Mouse (Mus musculus): ENCODE measurements at regions not wholly inside any gene's neighbourhood (a gene's known extent, or its start where the extent isn't known, plus 50 kb on each side); places are given as distances from the start of the nearest gene placed in this dataset.

DNA sequence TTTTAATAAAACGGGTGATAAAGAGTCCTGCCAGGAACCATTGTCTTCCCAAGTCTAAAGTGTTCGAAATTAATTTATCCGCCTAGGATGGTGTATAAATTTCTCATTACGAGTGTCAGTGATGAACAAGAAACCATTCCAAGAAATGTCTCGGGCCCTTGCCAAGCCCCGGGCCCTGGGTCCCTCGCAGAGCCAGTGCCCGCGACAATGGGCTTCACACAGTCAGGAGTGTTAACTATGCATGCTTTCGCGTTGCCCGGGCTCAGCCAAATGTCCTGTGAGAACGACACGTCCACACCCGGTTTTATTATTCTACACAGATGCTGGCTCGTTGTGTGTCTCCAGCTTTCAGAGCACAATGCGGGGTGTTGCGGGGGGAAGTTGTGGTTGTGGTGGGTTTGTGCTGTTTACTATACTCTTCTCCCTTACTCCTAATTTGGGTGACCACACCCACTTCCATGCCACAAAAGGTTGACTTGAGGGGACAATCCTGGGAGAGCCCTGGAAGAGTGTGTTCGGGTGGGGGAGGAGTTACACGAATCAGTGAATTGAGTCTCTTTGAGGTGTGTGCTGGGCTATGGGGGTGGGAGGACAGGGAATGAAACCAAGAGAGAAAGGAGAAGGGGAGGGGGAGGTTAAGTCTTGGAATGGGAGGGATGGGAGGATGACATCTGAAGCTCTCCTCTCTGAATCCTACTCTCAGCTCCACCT lies 166.5 kb downstream of the Inhbb start:
- peak; percentile 36 for DNase-seq

DNA sequence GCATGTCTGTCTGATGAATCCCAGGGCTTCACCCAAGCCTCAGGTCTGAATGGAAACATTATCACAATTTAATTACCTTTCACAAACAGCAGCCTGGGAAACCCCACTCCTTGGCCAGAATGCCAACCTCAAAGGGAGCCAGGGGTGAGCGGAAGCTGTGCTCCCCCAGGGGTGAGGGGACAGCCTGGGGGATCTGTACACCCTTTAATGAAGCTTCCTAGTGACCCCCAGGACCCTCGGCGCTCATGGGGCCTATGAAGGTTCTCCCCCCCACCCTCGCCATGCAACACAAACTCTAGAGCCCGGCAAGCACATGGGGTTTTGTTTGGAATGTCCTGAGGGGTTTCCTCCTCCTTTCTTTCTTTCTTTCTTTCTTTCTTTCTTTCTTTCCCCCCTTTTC lies 167.1 kb downstream of the Inhbb start:
- no peak for DNase-seq

- no peak for DNase-seq
Observed at GRCm38 (mm10) chr1:119253371-119253851, 168.6 kb downstream of the Inhbb start.

DNA sequence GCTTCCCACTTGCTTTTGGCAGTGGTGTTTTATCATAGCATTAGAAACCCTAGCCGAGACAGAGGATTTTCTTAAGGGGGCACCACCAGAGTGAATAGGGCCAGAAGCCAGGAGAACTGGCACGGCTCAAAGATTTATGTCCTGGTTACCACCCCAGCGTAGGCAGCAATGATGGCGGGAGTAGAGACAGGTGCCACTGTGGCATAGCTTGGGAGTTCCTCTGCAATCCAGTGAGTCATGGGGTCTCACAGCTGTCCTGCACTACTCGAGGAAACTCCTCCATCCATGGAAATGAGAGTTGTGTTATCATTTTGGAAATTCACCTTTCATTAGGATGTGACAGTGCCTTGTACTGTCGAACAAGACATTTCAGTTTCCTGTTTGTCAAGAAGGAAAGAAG lies 169.6 kb downstream of the Inhbb start:
- DNase-seq: no peak

GRCm38 (mm10) chr1:119251741-119252140 lies 170.3 kb downstream of the Inhbb start:
- no peak for DNase-seq

DNA sequence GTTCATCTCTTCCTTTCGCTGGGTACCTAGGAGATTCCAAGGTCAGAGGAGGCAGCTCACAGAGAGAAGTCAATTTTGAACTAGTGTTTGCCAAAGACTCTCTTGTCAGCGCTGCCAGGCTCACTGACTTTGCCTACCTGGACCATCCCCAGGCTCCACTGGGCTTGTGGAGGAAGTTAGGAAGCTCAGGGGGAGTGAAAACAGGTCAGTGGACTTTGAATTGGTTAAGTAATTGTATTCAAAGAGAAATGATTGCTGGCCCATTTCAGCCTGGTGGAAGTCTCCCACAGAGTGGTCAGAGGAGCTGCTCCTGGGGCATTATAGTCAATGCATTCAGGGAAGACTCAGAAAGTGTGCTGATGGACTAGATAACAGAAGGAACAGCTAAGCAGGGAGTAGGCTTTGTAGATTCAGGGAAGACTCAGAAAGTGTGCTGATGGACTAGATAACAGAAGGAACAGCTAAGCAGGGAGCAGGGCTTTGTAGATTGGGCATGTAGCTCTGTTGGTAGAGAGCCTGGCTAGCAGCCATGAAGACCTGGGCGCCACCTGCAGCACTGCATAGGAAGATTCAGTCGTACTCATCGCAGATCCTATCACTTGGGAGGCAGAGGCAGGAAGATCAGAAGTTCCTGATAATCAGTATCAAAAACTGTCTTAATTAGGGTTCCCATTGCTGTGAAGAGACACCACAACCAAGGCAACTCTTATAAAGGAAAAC lies 173.1 kb downstream of the Inhbb start:
- DNase-seq: no peak

DNA sequence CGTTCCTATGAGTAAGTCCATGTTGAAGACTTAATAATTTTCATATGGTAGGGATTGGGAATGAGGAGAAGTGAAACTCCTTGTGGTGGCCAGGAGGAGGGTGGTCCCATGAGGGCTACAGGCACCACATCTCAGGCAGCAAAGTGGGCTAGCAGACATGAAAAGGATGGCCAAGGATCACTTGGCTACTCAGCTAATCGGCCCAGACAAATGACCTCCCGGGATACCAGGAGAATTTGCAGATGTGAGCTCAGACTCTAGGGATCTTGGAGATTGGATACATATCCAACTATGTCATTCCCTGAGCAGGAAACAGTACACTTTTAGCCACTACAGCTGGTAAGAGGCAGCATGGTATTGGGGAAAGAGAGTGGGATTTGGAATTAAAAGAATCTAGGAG lies 174.9 kb downstream of the Inhbb start:
- no peak for DNase-seq

DNA sequence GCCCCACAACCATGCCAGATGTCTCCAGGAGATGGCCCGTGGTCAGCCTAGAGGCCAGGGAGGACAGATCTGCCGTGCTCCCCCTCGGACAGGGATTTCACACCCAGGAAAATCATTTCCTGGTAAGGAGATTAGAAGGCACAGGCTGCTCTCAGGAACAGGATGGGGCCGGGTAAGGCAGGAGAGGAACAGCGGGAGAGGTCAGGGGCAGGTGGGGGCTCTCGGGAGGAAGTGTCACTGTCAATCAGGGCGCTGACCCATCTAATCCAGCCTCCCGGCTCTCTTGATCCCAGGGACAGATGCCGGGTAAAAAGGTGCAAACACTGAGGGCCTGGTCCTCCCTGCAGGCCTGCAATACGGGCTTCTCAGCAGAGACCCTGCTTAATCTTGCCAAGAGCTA lies 183.6 kb downstream of the Inhbb start:
- DNase-seq: peak; percentile 37

DNA sequence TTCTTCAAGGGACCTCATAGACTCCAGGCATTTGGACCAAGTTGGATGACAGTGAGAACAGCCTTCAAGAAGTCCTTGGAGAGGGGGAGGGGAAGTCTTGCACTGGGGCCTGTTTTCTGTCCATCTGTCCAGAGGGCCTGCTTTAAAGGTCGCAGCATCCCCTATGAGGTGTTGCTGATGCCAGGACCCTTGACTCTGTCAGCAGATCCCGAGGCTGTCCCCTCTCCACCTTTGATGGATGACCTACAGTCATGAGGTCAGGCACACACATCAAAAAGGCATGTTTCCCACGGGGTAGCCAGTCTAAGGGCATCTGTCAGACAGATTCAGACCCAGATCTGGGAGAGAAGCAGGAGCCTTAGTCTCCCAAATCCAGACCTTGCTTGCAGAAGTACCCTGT lies 183.4 kb upstream of the Gli2 start:
- no peak for DNase-seq

DNA sequence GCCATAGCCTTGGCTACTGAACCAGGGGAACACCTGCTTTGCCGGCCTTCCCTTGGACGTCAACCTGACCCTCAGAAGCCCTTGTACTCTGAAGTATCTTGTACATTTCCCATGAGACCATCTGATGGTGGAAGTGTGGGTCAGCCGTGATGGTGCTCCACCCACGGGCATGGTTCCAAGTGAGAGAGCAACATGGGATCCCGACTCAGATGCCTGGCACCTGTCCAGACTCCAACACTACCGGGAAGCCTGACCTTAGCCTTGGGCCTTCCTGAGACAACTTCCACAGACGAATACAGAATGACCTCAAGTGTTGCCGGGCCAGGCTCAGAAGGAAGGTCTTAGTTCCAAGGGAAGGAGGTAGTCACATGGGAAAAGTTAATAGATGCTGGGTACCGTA lies 181.0 kb upstream of the Gli2 start:
- DNase-seq: no peak

DNA sequence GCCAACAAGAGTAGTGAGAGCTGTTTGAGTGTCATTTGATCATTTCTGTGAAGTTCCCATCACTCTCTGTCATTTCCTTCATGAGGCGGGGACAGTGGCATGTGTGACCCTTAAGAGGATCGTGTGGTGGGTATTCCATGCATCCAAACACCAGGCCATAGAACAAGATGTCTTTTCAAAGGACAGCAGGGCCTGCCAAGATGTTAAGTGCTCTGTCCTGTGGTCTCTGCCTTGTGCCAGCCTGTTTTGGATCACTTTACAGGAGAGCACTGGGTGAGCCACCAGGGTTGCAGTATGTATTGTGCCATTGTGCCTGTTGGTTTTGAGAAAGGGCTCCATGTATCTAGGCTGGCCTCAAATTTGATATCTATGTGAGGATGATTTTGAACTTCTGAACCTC lies 173.6 kb upstream of the Gli2 start:
- DNase-seq: no peak

GRCm38 (mm10) chr1:119223876-119224275 lies 170.5 kb upstream of the Gli2 start:
- DNase-seq: peak; percentile 8

GRCm38 (mm10) chr1:119221901-119222300 lies 168.5 kb upstream of the Gli2 start:
- DNase-seq: no peak

DNA sequence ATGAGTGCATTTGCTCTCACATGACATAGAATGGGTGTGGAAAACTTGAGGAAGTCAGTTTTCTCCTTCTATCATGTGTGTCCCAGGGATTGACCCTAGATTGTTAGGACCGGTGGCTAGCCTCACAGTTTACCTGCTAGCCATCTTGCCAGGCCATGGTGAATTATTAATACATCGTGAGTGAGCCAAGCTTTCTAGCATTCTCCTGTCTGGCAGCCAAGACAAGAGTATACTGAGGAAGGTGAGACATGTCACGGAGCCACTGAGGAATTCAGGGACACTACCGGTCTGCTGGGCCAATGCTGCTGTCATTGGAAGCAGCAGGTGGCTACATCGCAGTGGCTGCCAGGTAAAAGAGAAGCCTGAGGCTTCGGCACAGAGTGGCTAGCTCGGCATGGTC lies 167.6 kb upstream of the Gli2 start:
- no peak for DNase-seq

GRCm38 (mm10) chr1:119219817-119220216 lies 166.4 kb upstream of the Gli2 start:
- DNase-seq: no peak

DNA sequence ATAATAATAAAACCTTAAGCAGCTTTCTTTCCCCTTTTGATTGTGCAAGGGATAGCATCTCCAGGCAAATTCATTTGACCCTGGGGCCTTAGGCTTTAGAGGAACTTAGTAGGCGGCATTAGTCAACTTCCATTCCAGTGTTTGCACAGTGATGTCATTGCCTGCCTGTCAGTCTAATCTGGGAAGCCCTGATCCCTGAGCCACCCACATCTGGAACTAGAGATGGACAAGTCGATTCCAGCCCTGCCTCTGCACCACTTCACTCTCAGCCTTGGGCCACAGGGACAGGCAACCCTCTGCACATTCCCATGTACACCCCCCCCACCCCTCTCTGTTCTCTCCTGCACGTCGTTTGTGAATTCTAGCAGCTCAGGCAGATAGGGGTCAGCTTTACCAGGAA lies 164.0 kb upstream of the Gli2 start:
- DNase-seq: no peak

DNA sequence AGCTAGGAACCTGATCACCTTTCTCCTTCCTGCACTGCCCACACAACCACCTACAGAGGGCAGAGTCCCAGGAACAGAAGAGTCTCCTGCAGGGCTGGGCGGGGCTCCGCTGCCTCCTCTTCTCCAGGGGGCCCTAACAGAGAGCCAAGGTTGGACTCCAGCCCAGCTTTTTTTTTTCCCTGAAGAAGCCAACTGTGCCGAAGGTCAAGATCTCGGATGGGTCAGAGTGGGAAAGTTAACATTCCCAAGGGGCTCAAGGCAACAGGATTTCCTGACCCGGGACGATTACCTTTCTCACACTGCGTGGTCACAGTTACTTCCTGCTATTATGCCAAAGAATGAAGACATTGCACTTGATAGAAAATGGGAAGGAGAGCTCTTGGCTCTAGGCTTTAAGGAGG lies 156.2 kb upstream of the Gli2 start:
- DNase-seq: no peak

DNA sequence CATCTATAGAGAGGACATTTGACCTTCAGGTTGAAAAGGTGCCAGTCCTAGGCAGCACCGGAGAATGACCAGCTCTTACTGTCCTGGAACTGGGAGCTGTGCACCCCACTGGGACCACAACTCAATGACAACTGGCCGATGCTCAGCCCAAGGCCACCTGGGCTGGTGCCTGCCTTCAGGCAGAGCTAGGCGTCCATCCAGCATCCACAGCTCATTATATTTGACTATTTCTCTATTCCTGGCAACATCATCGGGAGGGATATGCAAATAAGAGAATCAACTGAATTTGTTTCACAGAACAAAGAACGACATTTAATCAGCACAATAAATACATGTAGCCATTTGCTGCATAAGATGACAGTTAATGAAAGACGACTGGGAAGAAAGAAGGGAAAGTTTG lies 149.0 kb upstream of the Gli2 start:
- no peak for DNase-seq

- DNase-seq: no peak
Observed at GRCm38 (mm10) chr1:119197415-119197700, 143.9 kb upstream of the Gli2 start.

DNA sequence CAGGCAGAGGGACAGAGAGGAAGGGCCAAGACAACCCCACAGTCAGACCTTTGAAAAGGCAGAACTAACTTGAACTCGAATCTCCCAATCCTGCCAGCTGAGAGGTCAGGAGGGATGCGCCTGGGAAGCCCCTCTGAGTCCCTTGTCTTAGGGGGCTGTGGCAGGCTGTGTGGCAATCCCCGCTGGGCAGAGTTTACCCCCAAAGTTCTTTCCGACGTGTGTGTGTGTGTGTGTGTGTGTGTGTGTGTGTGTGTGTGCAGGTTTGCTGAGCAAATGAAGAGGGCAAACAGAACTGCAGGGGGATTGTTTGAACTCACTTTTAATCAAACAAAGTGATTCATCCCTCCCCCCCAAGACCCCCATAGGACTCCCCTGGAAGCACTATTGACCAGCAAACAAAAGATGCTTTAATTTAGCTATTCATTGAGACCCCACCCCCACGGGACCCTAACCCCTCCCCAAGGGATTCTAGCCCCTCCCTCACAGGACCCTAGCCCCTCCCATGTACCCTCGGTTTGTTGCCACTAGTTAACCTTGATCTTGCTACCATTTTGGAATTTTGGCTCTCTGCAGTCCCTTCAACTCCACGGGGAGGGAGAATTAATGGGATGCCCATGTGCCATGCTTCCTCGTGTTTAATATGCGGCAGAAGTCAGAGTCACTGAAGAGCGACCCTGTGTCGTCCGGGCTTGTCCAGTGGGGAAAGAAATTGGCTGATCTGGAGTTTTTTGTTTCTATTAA lies 143.4 kb upstream of the Gli2 start:
- no peak for DNase-seq

- DNase-seq: no peak
Observed at GRCm38 (mm10) chr1:119194533-119194932, 141.1 kb upstream of the Gli2 start.

- DNase-seq: no peak
Observed at GRCm38 (mm10) chr1:119191177-119191576, 137.8 kb upstream of the Gli2 start.

DNA sequence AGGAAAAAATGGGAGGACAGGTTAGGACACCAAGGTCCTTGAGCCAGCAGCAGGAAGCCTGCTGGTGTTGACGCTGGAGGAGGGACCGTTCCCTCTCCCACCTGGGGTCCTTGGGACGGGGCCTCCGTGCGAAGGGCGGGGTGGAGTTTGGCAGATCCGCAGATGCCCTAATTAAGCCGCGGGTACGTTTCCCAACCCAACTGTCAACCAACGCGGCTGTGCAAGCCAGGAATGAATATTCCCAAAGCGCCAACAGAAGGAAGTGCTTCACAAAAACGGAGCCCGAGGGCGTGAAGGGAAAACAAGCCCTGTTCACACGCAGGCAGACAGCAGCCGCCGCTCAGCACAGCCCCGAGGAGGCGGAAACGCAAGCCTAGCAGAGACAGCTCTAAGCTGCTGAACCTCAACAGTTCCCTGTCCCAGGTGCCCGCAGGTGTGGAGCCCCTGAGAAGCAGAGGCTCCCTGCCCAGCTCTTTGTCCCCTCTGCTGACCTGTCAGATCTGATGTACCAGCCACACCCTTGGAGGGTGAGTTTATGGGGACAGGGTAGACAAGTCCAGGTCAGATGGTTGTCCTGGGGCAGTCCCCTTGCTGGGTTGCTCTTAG lies 136.1 kb upstream of the Gli2 start:
- DNase-seq: no peak

GRCm38 (mm10) chr1:119187301-119187700 lies 133.9 kb upstream of the Gli2 start:
- no peak for DNase-seq
